Mouse (Mus musculus): ENCODE results near the gene Adam10.

DNA sequence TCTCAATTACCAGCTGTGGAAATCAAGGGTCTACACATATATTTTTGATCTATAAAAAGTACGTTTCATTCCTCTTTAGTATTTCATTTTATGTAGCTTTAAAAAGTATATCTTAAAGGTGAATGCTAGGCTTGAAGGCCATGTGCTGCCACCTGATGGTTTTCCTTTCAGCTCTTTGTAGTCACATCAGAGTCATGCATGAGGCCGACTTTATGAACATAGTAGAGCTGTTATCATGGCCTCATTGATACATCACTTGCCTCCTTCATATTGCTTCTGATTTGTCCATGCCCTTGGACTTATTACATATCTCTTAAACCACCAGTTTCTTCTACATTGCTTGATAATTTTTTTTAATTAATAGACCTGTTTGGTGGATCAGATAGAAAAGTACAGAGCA lies 16.9 kb downstream of the Adam10 start:
- TF ChIP-seq CTCF (IDR thresholded peaks at IDR 0.05) (0 out of 2 replicates have a peak, but pooled peaks have one; percentile 4), POLR2A (IDR thresholded peaks at IDR 0.05; ENCODE audit: insufficient read depth, low read depth, low read length) (no peak)

Measured in heart, adult 2 months (tissue).